Mouse (Mus musculus): Measurements from ENCODE around the gene Ptprm.

The Ptprm gene

DNA sequence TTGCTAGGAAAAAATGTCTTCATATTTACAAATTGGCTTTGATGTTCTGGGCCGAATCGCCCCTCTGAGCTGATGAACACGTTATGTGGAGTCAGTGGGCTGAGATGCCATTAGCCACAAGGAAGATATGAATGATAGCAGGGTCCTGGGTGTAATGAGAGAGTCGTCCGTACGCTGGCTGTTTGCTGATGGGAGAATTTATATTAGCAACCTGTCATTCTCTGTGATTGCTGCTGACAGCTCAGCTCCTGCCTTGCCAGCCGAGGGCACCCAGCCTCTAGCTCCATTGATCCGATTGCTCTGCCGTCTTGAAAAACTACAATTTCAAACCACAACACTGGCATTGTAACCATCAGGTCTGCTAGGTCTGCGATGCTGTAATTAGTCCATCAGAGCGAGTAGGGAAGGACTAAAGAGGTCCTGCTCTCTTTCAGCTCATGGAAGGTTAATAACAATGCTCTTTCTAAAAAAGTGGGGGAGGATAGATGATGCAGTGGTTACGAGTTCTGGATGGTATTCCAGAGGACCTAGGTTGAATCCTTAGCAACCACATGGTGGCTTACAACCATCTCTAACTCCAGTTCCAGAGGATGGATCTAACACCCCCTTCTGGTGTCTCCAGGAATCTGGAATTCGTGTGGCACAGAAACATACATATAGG lies 734.1 kb downstream of the Ptprm start:
- no peak for DNase-seq

DNA sequence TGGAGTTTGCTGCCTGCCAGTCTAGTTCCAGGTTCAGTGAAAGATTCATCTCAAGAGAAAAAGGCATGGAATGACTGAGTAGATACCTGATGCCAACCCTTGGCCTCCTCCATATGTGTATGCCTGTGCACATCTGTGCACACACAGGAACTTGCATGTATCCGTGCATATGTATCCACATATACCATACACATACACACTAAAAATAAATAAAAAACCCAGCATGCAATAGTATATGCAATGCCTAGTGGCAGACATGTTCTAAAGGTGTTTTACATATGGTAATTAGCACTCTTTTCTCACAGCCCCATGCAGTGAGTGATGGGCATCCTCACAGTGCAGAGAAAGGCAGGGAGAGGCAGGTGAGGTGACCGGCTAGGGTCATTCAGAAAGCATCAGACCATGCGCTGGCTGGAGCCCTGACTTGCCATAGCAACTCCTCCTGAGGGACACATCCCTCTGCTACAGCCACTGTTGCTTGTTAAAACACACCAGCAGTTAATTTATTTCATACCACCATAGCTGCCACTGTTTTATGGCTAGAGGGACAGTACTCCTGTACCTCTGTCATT lies 734.9 kb downstream of the Ptprm start:
- no peak for DNase-seq
